Mouse (Mus musculus) effector memory CD4-positive, alpha-beta T cell, adult 7 months (primary cell): Measurements from ENCODE around the gene Efcab1. TPM values are rescaled to one million over a fixed set of nuclear protein-coding genes. Genes with fewer than 3 reads are reported as not detected.

ENCODE experiments used
- polyA plus RNA-seq: library from polyadenylated mRNA; unstranded; fragments of 100-300 nt; shearing (Covaris generic); gene quantifications from one replicate; pipeline ENCODE4 v1.2.1, GENCODE M21; 2017

Gene Efcab1
- not detected for polyA plus RNA-seq

GRCm38 (mm10) chr16:14906393-14907100 lies at the start of gene Efcab1:
TSS of gene Efcab1 (plus strand) at chr16:14906606.

